Mouse (Mus musculus) neural tube, embryonic 14.5 days (tissue): Measurements from ENCODE around the gene Gcnt2. TPM values are rescaled to one million over a fixed set of nuclear protein-coding genes. Genes with fewer than 3 reads are reported as not detected.
A peak's percentile ranks its signal among the peaks of the same experiment; 100 is the strongest.

Experiments used
- ATAC-seq: fragments of 200-750 bp; cut with Nextera tagmentation; 2 replicates; pipeline ENCODE4 v1.8.0; 2017; ENCODE audit warnings: low read depth, mild to moderate bottlenecking, moderate TSS enrichment, moderate library complexity
- H3K27ac ChIP-seq: fragments of 300-500 bp; sonication (generic); 2 replicates; pipeline ENCODE4 v1.5.1; 2014; ENCODE audit warnings: low read depth, mild to moderate bottlenecking, control low read depth, low read length, moderate library complexity, mixed read lengths
- H3K27me3 ChIP-seq: fragments of 300-500 bp; sonication (generic); 2 replicates; pipeline ENCODE4 v1.6.1; 2014; ENCODE audit warnings: low read length; ENCODE audit not compliant: control insufficient read depth, insufficient read depth
- H3K36me3 ChIP-seq: fragments of 300-500 bp; sonication (generic); 2 replicates; pipeline ENCODE4 v1.6.1; 2014; ENCODE audit warnings: low read length, mixed read lengths; ENCODE audit not compliant: control insufficient read depth, insufficient read depth
- H3K4me1 ChIP-seq: fragments of 300-500 bp; sonication (generic); 2 replicates; pipeline ENCODE4 v1.6.1; 2014; ENCODE audit warnings: low read length; ENCODE audit not compliant: control insufficient read depth, insufficient read depth
- H3K4me2 ChIP-seq: fragments of 300-500 bp; sonication (generic); 2 replicates; pipeline ENCODE4 v1.6.1; 2014; ENCODE audit warnings: mild to moderate bottlenecking, low read depth, low read length, control low read depth
- H3K4me3 ChIP-seq: fragments of 300-500 bp; sonication (generic); 2 replicates; pipeline ENCODE4 v1.5.1; 2014; ENCODE audit warnings: low read depth, low read length, control low read depth, mixed read lengths
- H3K9ac ChIP-seq: fragments of 300-500 bp; sonication (generic); replicated peaks from 2 replicates; pipeline ENCODE4 v1.6.1; 2014; ENCODE audit warnings: low read depth, mild to moderate bottlenecking, control low read depth, low read length, mixed read lengths
- H3K9me3 ChIP-seq: fragments of 300-500 bp; sonication (generic); 2 replicates; pipeline ENCODE4 v1.6.1; 2016; ENCODE audit warnings: low read length; ENCODE audit not compliant: control insufficient read depth
- whole genome bisulfite sequencing: fragments of 180-500 bp; shearing (Covaris S2); extraction: QIAGEN DNeasy Blood & Tissue Kit; methylation state at CpG from one replicate; pipeline ENCODE4 v1.1.7; 2014; 5-methylcytosine and 5-hydroxymethylcytosine counted together
- polyA plus RNA-seq: library from polyadenylated mRNA; unstranded; fragments of >200 nt; fragmentation: Nextera tagmentation; extraction: Ambion mirVana; gene quantifications from 2 replicates; pipeline ENCODE4 v1.2.1, GENCODE M21; 2014

Gcnt2 gene
- polyA plus RNA-seq, 1 experiment from 2014 or later, result 6.1 TPM

DNA sequence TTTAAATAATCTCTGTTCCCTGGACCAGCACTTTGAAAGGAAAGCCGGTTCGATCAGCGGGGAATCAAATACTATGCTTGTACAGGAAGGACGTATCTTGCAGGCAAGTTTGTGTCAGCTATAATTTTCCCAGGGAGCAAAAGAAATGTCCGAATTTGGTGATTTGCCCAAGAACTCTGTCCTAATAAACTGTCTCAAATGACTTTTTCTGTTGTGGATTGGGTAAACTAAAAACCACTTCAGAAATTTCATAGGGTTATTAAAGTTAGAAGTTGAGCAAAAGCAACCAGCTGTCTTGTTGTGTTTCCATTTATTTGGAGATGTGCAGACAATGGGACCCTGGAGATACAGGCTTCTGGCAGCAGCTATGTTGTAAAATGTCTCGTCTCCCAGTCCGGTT, 47.7 kb downstream of the Gcnt2 start:
- Histone ChIP-seq H3K9me3 (no peaks in the 10 kb centered on the region), H3K27ac (no peak overlapping the region), H3K4me3 (no peak overlapping the region), H3K4me2 (no peak overlapping the region), H3K4me1 (no peaks in the 10 kb centered on the region), H3K27me3 (no peaks in the 10 kb centered on the region), H3K9ac (no peak overlapping the region), H3K36me3 (no peaks in the 10 kb centered on the region)
- ATAC-seq, result no peak
- 62% methylated on average over 7 of the region's 7 CpGs for WGBS

DNA sequence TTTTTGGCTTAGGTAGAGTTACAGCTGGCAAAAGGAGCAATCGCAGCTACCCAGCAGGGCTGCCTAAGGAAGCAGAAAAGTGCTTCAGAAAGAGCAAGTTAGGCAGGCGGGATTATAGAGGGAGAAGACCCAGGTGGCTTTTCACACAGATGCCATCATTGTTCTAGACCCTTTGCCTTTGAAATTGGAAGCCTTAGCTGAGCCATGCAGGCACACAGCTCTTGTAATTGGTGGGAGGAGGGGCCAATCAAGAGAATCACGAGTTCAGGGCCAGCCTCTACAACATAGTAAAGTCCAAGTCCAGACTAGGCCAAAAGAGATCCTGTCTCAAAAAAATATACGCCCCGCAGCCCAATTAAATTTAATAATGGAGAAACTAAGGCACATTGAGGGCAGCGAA, 48.5 kb downstream of the Gcnt2 start:
- H3K4me1 ChIP-seq, result no peaks in the 10 kb centered on the region
- no peak for ATAC-seq
- WGBS, result 60% methylated on average over 6 of the region's 6 CpGs
- H3K9ac ChIP-seq, result no peak overlapping the region
- no peaks in the 10 kb centered on the region for H3K9me3 ChIP-seq
- H3K36me3 ChIP-seq, result no peaks in the 10 kb centered on the region
- no peaks in the 10 kb centered on the region for H3K27me3 ChIP-seq
- no peak overlapping the region for H3K4me2 ChIP-seq
- H3K4me3 ChIP-seq, result no peak overlapping the region
- H3K27ac ChIP-seq, result no peak overlapping the region

DNA sequence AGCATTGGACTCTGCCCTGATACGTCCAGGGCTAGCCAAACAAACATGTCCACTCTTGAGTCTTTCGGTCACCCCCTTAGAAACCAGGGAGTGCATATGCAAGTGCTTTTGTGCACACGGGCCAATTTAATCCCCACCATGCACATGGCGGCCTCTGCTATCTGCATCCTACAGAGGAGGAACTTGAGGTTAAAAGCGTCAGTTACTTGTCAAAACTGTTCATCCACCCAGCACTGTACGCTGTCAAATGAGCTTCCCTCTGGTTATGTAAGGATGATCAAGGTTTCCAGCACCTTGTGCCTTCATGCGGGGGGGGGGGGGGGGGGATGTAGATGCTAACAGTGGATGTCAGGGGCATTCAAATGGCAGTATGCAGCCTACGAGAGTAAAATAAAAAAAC, 49.5 kb downstream of the Gcnt2 start:
- H3K4me2 ChIP-seq, result no peak overlapping the region
- no peaks in the 10 kb centered on the region for H3K27me3 ChIP-seq
- H3K4me3 ChIP-seq, result no peak overlapping the region
- H3K9me3 ChIP-seq, result no peaks in the 10 kb centered on the region
- no peak overlapping the region for H3K27ac ChIP-seq
- H3K4me1 ChIP-seq, result no peaks in the 10 kb centered on the region
- H3K36me3 ChIP-seq, result no peaks in the 10 kb centered on the region
- no peak overlapping the region for H3K9ac ChIP-seq
- 91% methylated on average over 8 of the region's 8 CpGs for WGBS
- ATAC-seq, result no peak

DNA sequence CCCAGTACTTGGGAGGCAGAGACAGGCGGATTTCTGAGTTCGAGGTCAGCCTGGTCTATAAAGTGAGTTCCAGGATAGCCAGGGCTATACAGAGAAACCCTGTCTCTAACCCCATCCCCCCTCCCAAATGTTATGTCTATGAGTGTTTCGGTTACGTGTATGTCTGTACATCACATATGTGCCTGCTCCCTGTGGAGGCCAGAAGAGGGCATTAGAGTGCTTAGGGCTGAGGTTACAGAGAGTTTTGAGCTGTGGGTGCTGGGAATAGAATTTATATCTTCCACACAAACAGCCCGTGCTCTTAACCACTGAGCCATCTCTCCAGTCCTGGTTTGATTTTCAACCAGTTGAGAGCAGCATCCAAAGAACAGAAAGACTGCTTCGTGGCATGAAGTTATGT, 50.5 kb downstream of the Gcnt2 start:
- no peaks in the 10 kb centered on the region for H3K36me3 ChIP-seq
- no peaks in the 10 kb centered on the region for H3K4me1 ChIP-seq
- no peak for ATAC-seq
- no peak overlapping the region for H3K4me2 ChIP-seq
- no peak overlapping the region for H3K27ac ChIP-seq
- no peaks in the 10 kb centered on the region for H3K27me3 ChIP-seq
- WGBS, result 96% methylated on average over 6 of the region's 6 CpGs
- no peaks in the 10 kb centered on the region for H3K9me3 ChIP-seq
- no peak overlapping the region for H3K4me3 ChIP-seq
- no peak overlapping the region for H3K9ac ChIP-seq

DNA sequence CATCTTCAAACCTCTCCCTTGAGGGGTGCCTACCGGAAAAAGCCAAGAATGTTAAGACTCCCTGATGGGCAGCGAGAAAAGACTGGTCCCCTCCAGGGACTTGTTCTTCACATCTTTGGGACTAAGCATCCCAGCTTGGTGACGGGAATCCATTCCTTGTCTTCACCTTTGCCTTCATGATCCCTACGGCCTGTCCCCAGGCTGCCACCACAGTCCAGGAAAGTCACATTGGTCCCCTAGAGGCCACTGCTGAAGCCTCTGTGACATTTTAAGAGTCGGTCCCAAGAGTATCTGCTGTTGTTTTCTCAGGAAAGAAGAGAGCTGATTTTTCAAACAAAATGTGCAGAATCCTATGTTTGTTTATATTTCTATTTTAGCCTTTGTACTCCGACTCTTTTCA, 52.4 kb downstream of the Gcnt2 start:
- no peak for ATAC-seq
- H3K36me3 ChIP-seq, result no peaks in the 10 kb centered on the region
- 0 out of 2 replicates have a peak, but pooled peaks cover 3% of the 10 kb centered on the region for H3K4me1 ChIP-seq
- no peaks in the 10 kb centered on the region for H3K27me3 ChIP-seq
- no peak overlapping the region for H3K4me3 ChIP-seq
- no peak overlapping the region for H3K4me2 ChIP-seq
- H3K9me3 ChIP-seq, result no peaks in the 10 kb centered on the region
- H3K9ac ChIP-seq, result no peak overlapping the region
- H3K27ac ChIP-seq, result no peak overlapping the region
- 87% methylated on average over 6 of the region's 6 CpGs for WGBS

DNA sequence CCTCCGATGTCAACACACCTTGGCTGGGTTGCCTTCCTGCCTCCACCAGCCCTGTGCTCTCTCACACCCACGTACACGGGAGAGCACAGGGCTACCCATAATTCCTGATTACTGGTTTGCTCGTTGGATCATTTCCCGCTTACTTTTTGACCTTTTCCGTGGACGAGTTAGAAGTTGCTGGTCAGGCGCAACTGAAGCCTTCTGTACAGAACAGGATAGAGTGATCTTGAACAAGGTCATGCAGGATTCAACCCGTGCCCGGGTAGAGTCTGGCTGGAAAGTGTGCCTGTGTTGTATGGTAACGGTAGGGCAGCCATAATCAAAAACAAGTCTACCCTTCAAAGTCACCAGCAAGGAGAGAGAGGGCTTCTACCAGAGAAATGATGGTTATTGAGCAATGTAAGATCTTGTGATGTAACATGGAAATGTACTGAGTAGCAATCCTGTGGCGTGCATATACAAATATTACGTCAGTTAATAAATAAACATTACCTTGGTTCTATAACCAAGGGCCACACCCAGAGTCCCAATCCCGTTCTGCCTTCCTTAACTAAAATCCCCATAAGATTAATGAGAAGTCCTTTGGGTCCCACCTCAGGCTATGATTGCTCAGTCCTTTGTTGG, 54.0 kb downstream of the Gcnt2 start:
- no peak for ATAC-seq
- 90% methylated on average over 14 of the region's 14 CpGs for WGBS
- H3K9ac ChIP-seq, result no peak overlapping the region

DNA sequence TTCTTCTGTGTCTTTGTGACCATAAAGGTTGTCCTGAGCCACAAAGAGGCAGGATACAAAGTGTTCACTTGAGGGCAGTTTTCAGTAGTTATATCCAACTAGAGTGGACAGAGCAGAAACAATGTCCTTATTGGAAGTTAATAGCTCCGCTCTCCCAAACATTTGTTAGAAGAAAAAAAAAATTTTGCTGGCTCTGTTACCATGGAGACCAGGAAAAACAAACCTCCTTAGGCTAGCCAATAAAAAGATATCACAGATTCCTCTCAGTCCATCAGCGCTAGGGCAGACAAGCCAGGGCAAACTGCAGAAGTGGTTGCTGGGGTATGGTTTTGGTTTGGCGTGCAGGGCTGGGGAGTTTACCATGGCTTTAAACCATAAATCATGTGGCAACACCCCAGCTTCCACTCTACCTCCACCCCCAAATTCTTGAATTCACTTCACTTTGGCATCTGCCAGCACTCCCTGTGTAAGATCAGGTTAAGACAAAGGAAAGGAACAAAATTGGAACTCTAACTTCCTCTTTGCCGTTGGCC, 54.6 kb downstream of the Gcnt2 start:
- H3K9ac ChIP-seq, result no peak overlapping the region
- peaks cover 7% of the 10 kb centered on the region; the same call in 1 of the 2 replicates for H3K4me1 ChIP-seq
- no peak for ATAC-seq
- H3K4me3 ChIP-seq, result no peak overlapping the region
- no peak overlapping the region for H3K27ac ChIP-seq
- 73% methylated on average over 4 of the region's 4 CpGs for WGBS
- no peaks in the 10 kb centered on the region for H3K9me3 ChIP-seq
- no peaks in the 10 kb centered on the region; the same call in 1 of the 2 replicates for H3K27me3 ChIP-seq
- no peaks in the 10 kb centered on the region for H3K36me3 ChIP-seq
- no peak overlapping the region for H3K4me2 ChIP-seq

More for the DNA sequence above, 54.0 kb downstream of the Gcnt2 start:
- no peaks in the 10 kb centered on the region for H3K36me3 ChIP-seq
- H3K4me3 ChIP-seq, result no peak overlapping the region
- H3K4me1 ChIP-seq, result peaks cover 7% of the 10 kb centered on the region; the same call in 1 of the 2 replicates
- no peaks in the 10 kb centered on the region; the same call in 1 of the 2 replicates for H3K27me3 ChIP-seq
- H3K4me2 ChIP-seq, result no peak overlapping the region
- no peaks in the 10 kb centered on the region for H3K9me3 ChIP-seq
- H3K27ac ChIP-seq, result no peak overlapping the region

DNA sequence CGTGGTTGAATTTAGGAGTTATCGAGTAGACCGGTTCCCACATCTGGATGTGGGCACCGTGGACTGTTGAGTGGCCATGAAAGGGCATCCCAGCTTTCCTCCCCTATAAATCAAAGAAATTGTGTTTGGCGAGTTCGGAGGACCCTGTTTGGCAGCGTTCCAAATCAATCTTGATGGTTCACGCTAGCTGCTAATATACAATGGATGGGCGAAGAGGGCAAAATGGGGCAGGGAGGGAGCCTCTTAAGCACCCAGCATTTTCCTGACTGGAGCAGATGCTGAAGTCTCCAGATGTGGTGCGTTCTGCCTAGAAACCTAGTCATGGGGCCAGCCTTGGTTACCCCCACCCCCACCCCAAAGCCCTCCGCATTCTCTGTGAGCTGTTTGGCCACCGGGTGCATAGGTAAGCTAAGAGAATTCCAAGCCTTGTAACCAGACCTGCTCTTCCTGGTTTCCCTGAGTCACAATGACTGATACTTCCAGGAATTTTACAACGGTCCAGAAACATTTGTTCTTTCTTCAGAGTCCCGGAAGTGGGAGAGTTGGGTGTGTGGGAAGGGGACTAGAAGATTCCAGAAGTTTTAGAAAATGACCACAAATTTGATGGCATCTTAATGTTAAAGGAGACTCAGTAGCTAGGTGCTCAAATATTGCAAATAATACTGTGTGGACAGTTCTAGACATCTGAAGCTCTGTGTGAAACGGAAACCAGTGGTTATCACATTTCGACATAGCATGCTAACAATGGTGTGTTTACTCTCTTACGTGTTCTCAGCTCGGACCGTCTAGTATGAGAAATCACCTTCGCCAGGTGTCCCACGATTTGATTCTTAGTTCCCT, 57.0 kb downstream of the Gcnt2 start:
- no peak overlapping the region for H3K9ac ChIP-seq
- WGBS, result 7% methylated on average over 21 of the region's 21 CpGs
- ATAC-seq, result no peak; the same call in 1 of the 2 replicates
- peak overlapping the region; percentile 38 for H3K4me3 ChIP-seq
- H3K27ac ChIP-seq, result no peak overlapping the region
- H3K27me3 ChIP-seq, result no peaks in the 10 kb centered on the region; the same call in 1 of the 2 replicates
- H3K4me2 ChIP-seq, result peak overlapping the region; percentile 67
- H3K36me3 ChIP-seq, result no peaks in the 10 kb centered on the region
- peaks cover 7% of the 10 kb centered on the region; the same call in 1 of the 2 replicates for H3K4me1 ChIP-seq
- no peaks in the 10 kb centered on the region for H3K9me3 ChIP-seq
